Mouse (Mus musculus) midbrain, embryonic 16.5 days (tissue): ENCODE data around the gene Trmt1. TPM values are rescaled to one million over a fixed set of nuclear protein-coding genes. Genes with fewer than 3 reads are reported as not detected.

Experiments used
- ATAC-seq: fragments of 200-750 bp; cut with Nextera tagmentation; 2 replicates; pipeline ENCODE4 v1.8.0; 2017; ENCODE audit warnings: moderate TSS enrichment
- H3K27ac ChIP-seq: fragments of 300-500 bp; sonication (generic); 2 replicates; pipeline ENCODE4 v1.5.1; 2014; ENCODE audit warnings: mild to moderate bottlenecking, low read length, mixed read lengths
- H3K27me3 ChIP-seq: fragments of 300-500 bp; sonication (generic); 2 replicates; pipeline ENCODE4 v1.6.1; 2014; ENCODE audit warnings: low read depth, low read length, mixed read lengths; ENCODE audit not compliant: control insufficient read depth, insufficient read depth
- H3K36me3 ChIP-seq: fragments of 300-500 bp; sonication (generic); 2 replicates; pipeline ENCODE4 v1.6.1; 2014; ENCODE audit warnings: mild to moderate bottlenecking, low read length, moderate library complexity, mixed read lengths; ENCODE audit not compliant: control insufficient read depth, insufficient read depth
- H3K4me1 ChIP-seq: fragments of 300-500 bp; sonication (generic); 2 replicates; pipeline ENCODE4 v1.6.1; 2014; ENCODE audit warnings: mild to moderate bottlenecking, low read length, mixed read lengths; ENCODE audit not compliant: control insufficient read depth, insufficient read depth
- H3K4me2 ChIP-seq: fragments of 300-500 bp; sonication (generic); 2 replicates; pipeline ENCODE4 v1.6.1; 2014; ENCODE audit warnings: mild to moderate bottlenecking, low read length, mixed read lengths
- H3K4me3 ChIP-seq: fragments of 300-500 bp; sonication (generic); 2 replicates; pipeline ENCODE4 v1.5.1; 2014; ENCODE audit warnings: low read depth, mild to moderate bottlenecking, low read length, moderate library complexity, mixed read lengths
- H3K9ac ChIP-seq: fragments of 300-500 bp; sonication (generic); 2 replicates; pipeline ENCODE4 v1.6.1; 2014; ENCODE audit warnings: low read depth, low read length, mixed read lengths
- H3K9me3 ChIP-seq: fragments of 300-500 bp; sonication (generic); replicated peaks from 2 replicates; pipeline ENCODE4 v1.6.1; 2014; ENCODE audit warnings: mild to moderate bottlenecking, low read length, mixed read lengths; ENCODE audit not compliant: control insufficient read depth, poor library complexity, severe bottlenecking
- WGBS: fragments of 180-500 bp; shearing (Covaris S2); extraction: QIAGEN DNeasy Blood & Tissue Kit; methylation state at CpG from one replicate; pipeline ENCODE4 v1.1.7; 2014; 5-methylcytosine and 5-hydroxymethylcytosine counted together
- polyA plus RNA-seq: library from polyadenylated mRNA; unstranded; fragments of >200 nt; fragmentation: Nextera tagmentation; extraction: Ambion mirVana; gene quantifications from 2 replicates; pipeline ENCODE4 v1.2.1, GENCODE M21; 2015

The Trmt1 gene
- polyA plus RNA-seq, 1 experiment from 2014 or later = 68.1 TPM

GRCm38 (mm10) chr8:84698288-84698687 lies 12.2 kb downstream of the Trmt1 start:
- ATAC-seq = no peak
- Histone ChIP-seq H3K4me3 (no peak overlapping the region), H3K9me3 (no peaks in the 10 kb centered on the region), H3K27ac (no peak overlapping the region), H3K4me1 (no peaks in the 10 kb centered on the region), H3K36me3 (peaks cover 18% of the 10 kb centered on the region), H3K9ac (no peak overlapping the region), H3K27me3 (peaks cover 20% of the 10 kb centered on the region), H3K4me2 (no peak overlapping the region)
- 96% methylated on average over 5 of the region's 5 CpGs for WGBS

DNA sequence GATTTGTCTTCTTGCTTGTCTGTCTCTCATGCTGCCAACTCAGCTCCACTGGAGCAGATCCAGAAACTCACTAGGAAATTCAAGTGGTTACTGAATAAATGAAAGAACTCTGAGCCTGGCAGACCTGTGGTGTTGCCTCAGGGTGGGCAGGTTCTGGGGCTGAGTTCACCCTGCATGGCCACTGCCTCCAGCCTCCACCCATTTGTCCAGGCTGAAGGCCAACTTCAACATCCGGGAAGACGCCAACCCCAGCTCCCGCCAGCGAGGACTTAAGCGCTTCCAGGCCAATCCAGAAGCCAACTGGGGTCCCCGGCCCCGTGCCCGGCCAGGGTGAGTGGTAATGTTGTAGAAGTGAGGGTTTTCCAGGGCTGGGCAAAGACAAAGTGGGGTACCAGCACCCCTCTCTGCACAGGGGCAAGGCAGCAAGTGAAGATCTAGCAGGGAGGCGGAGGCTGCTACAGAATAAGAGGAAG lies 12.9 kb downstream of the Trmt1 start:
- no peak for ATAC-seq
- no peak overlapping the region for H3K4me3 ChIP-seq
- H3K27ac ChIP-seq = peak overlapping the region; percentile 34; the same call in 1 of the 2 replicates

DNA sequence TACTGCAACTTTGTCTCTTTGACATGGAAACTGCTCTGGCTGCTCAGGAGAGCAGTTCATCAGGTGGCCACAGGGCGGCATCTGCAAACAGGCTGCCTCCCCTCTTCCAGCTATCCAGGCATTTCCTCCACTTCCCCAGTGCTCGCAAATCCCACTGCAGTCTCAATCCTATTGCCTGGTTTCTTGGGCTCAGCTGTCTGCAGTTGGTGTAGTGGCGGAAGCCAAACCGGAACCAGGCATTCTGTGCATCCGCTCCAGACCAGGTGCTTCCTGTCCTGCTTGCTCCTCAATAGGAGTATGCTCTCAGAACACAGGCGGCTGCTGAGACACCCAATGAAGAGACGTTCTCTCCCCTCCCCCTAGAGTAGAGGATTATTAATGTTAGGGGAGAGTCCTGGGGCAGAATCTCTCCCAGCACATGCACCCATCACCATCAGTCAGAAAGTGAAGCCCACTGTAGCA lies 13.8 kb downstream of the Trmt1 start:
- Histone ChIP-seq H3K9ac (no peak overlapping the region), H3K4me1 (peaks cover 2% of the 10 kb centered on the region; the same call in 1 of the 2 replicates), H3K27ac (peak overlapping the region; percentile 4; the same call in 1 of the 2 replicates), H3K36me3 (peaks cover 18% of the 10 kb centered on the region), H3K27me3 (peaks cover 28% of the 10 kb centered on the region), H3K9me3 (no peaks in the 10 kb centered on the region), H3K4me3 (no peak overlapping the region), H3K4me2 (no peak overlapping the region)
- WGBS = 55% methylated on average over 7 of the region's 7 CpGs
- ATAC-seq = no peak

More for the DNA sequence above, 12.9 kb downstream of the Trmt1 start:
- H3K4me2 ChIP-seq = no peak overlapping the region
- 90% methylated on average over 9 of the region's 9 CpGs for WGBS
- H3K27me3 ChIP-seq = peaks cover 27% of the 10 kb centered on the region
- no peaks in the 10 kb centered on the region for H3K9me3 ChIP-seq
- H3K9ac ChIP-seq = no peak overlapping the region
- H3K36me3 ChIP-seq = peaks cover 18% of the 10 kb centered on the region
- peaks cover 1% of the 10 kb centered on the region; the same call in 1 of the 2 replicates for H3K4me1 ChIP-seq

GRCm38 (mm10) chr8:84700526-84700925 lies 14.4 kb downstream of the Trmt1 start:
- Histone ChIP-seq H3K4me2 (no peak overlapping the region), H3K9ac (no peak overlapping the region), H3K9me3 (no peaks in the 10 kb centered on the region), H3K4me3 (no peak overlapping the region), H3K4me1 (peaks cover 5% of the 10 kb centered on the region), H3K27me3 (peaks cover 32% of the 10 kb centered on the region), H3K27ac (peak overlapping the region; percentile 4; the same call in 1 of the 2 replicates), H3K36me3 (peaks cover 18% of the 10 kb centered on the region)
- ATAC-seq = no peak
- 79% methylated on average over 5 of the region's 5 CpGs for WGBS

GRCm38 (mm10) chr8:84700941-84701911 lies 15.1 kb downstream of the Trmt1 start, which contains the start of gene Lyl1:
TSS of gene Lyl1 (plus strand) at chr8:84701457.
- no peak for ATAC-seq
- H3K36me3 ChIP-seq = peaks cover 18% of the 10 kb centered on the region
- WGBS = 14% methylated on average over 34 of the region's 34 CpGs
- H3K27me3 ChIP-seq = peaks cover 32% of the 10 kb centered on the region
- H3K9me3 ChIP-seq = no peaks in the 10 kb centered on the region
- peaks cover 5% of the 10 kb centered on the region for H3K4me1 ChIP-seq
- peak within 1 kb of the TSS; percentile 37 for H3K27ac ChIP-seq
- peak within 1 kb of the TSS; percentile 2; the same call in 1 of the 2 replicates for H3K4me2 ChIP-seq
- H3K9ac ChIP-seq = 0 out of 2 replicates have a peak within 1 kb of the TSS, but pooled peaks have one; percentile 16
- H3K4me3 ChIP-seq = no peak within 1 kb of the TSS; the same call in 1 of the 2 replicates

DNA sequence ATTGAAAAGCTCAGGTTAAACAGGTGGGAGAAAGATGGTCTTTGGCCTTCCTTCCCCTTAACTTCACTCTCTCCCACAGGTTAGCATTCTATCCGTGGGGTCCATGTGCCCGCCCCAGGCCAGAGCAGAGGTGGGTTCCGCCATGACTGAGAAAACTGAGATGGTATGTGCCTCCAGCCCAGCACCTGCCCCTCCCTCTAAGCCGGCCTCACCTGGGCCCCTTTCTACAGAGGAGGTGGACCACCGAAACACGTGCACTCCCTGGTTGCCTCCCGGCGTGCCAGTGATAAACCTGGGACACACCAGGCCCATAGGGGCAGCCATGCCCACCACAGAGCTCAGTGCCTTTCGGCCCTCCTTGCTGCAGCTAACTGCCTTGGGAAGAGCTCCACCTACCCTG lies 16.5 kb downstream of the Trmt1 start:
- Histone ChIP-seq H3K4me1 (peaks cover 14% of the 10 kb centered on the region), H3K4me2 (no peak overlapping the region), H3K36me3 (peaks cover 9% of the 10 kb centered on the region), H3K9ac (no peak overlapping the region), H3K27ac (no peak overlapping the region), H3K4me3 (no peak overlapping the region), H3K27me3 (peaks cover 37% of the 10 kb centered on the region), H3K9me3 (no peaks in the 10 kb centered on the region)
- WGBS = 77% methylated on average over 9 of the region's 9 CpGs
- no peak for ATAC-seq

GRCm38 (mm10) chr8:84702963-84703465 lies 16.9 kb downstream of the Trmt1 start:
- H3K27ac ChIP-seq = no peak overlapping the region
- peaks cover 17% of the 10 kb centered on the region for H3K4me1 ChIP-seq
- no peak overlapping the region for H3K9ac ChIP-seq
- no peak for ATAC-seq
- H3K27me3 ChIP-seq = peaks cover 38% of the 10 kb centered on the region
- peaks cover 8% of the 10 kb centered on the region for H3K36me3 ChIP-seq
- H3K4me3 ChIP-seq = no peak overlapping the region
- 80% methylated on average over 6 of the region's 6 CpGs for WGBS
- H3K9me3 ChIP-seq = no peaks in the 10 kb centered on the region
- H3K4me2 ChIP-seq = no peak overlapping the region

- 12% methylated on average over 38 of the region's 38 CpGs for WGBS
- Histone ChIP-seq H3K27ac (peak overlapping the region; percentile 35; the same call in 1 of the 2 replicates), H3K4me2 (peak overlapping the region; percentile 24; the same call in 1 of the 2 replicates), H3K9me3 (no peaks in the 10 kb centered on the region), H3K9ac (no peak overlapping the region), H3K36me3 (peaks cover 6% of the 10 kb centered on the region), H3K27me3 (peaks cover 38% of the 10 kb centered on the region), H3K4me3 (no peak overlapping the region), H3K4me1 (peaks cover 20% of the 10 kb centered on the region)
- ATAC-seq = no peak
Measured at GRCm38 (mm10) chr8:84703466-84704249, 17.6 kb downstream of the Trmt1 start.
